Mouse (Mus musculus): ENCODE results near the gene Gm49673. TPM values are rescaled to one million over a fixed set of nuclear protein-coding genes. Genes with fewer than 3 reads are reported as not detected.
"Not testable (repeated sequence)": the region's sequence is repeated elsewhere in the genome, so short reads cannot be mapped to it uniquely, and the experiment has no call there.

Gm49673 gene
- total RNA-seq, 2 experiments from 2014 or later: 0.38 TPM; not detected in 1

GRCm38 (mm10) chr17:8130849-8131248, 16.7 kb downstream of the Gm49673 start:
- DNase-seq: not testable (repeated sequence)

GRCm38 (mm10) chr17:8129578-8129977, 18.0 kb downstream of the Gm49673 start:
- DNase-seq: not testable (repeated sequence)

- not testable (repeated sequence) for DNase-seq
These were observed 19.1 kb downstream of the Gm49673 start for GRCm38 (mm10) chr17:8128326-8128993.

GRCm38 (mm10) chr17:8124586-8124985, 23.0 kb downstream of the Gm49673 start:
- DNase-seq: not testable (repeated sequence)

- DNase-seq: not testable (repeated sequence)
These were observed 24.6 kb downstream of the Gm49673 start for GRCm38 (mm10) chr17:8122974-8123373.

- DNase-seq: not testable (repeated sequence)
These were observed 30.7 kb downstream of the Gm49673 start for GRCm38 (mm10) chr17:8116928-8117327.

GRCm38 (mm10) chr17:8116378-8116777, 31.2 kb downstream of the Gm49673 start:
- DNase-seq: peak; percentile 11

GRCm38 (mm10) chr17:8112199-8112598, 35.4 kb downstream of the Gm49673 start:
- not testable (repeated sequence) for DNase-seq

GRCm38 (mm10) chr17:8101297-8101609, 46.3 kb downstream of the Gm49673 start:
- DNase-seq: not testable (repeated sequence)

GRCm38 (mm10) chr17:8100405-8101296, 46.9 kb downstream of the Gm49673 start:
- DNase-seq: not testable (repeated sequence)

GRCm38 (mm10) chr17:8096199-8096598, 51.4 kb downstream of the Gm49673 start:
- not testable (repeated sequence) for DNase-seq

GRCm38 (mm10) chr17:8095653-8096052, 51.9 kb downstream of the Gm49673 start:
- not testable (repeated sequence) for DNase-seq

- not testable (repeated sequence) for DNase-seq
These were observed 54.8 kb downstream of the Gm49673 start for GRCm38 (mm10) chr17:8092537-8093526.

GRCm38 (mm10) chr17:8091320-8091719, 56.3 kb downstream of the Gm49673 start:
- DNase-seq: not testable (repeated sequence)

GRCm38 (mm10) chr17:8069847-8070246, 77.7 kb downstream of the Gm49673 start:
- DNase-seq: not testable (repeated sequence)

- not testable (repeated sequence) for DNase-seq
These were observed 90.9 kb downstream of the Gm49673 start for GRCm38 (mm10) chr17:8056637-8057138.

GRCm38 (mm10) chr17:8055919-8056589, 91.5 kb downstream of the Gm49673 start:
- not testable (repeated sequence) for DNase-seq

- DNase-seq: peak; percentile 49
These were observed 96.3 kb downstream of the Gm49673 start for GRCm38 (mm10) chr17:8051247-8051646.

GRCm38 (mm10) chr17:8050218-8050617, 97.4 kb downstream of the Gm49673 start:
- not testable (repeated sequence) for DNase-seq

- DNase-seq: not testable (repeated sequence)
These were observed 101.4 kb downstream of the Gm49673 start for GRCm38 (mm10) chr17:8046178-8046577.

GRCm38 (mm10) chr17:8041197-8041596, 106.4 kb downstream of the Gm49673 start:
- DNase-seq: not testable (repeated sequence)

All from gastrocnemius, postnatal 25 days (tissue).